ENCODE assay signal across 26 mouse cellular contexts in genomic region chr9:115941171-115941570, GRCm38 (mm10). TPM values are rescaled to one million over a fixed set of nuclear protein-coding genes. Genes with fewer than 3 reads are reported as not detected.
DNase-seq lines count a peak whose midpoint lies in the region; ATAC-seq and TF ChIP-seq lines count a peak whose summit lies in the region.
"Had no signal": no experiment of that assay in that cellular context is flagged by ENCODE, and none has a peak within 500 bp of the region (broad histone marks: within the 10 kb centered on the region; RNA-seq: fewer than 3 reads in every experiment).

No protein-coding gene starts in this region.

- TF ChIP-seq CTCF in lung, embryonic 14.5 days (IDR thresholded peaks at IDR 0.05; ENCODE audit: low read depth): no peak

- intact Hi-C loops in heart, postnatal 10 days (cut with DNase I): no loop called here

- H3K27me3 ChIP-seq in heart, embryonic 12.5 days (replicated peaks): no peaks in the 10 kb centered on the region
- no peaks in the 10 kb centered on the region for H3K27me3 ChIP-seq in lung, embryonic 14.5 days (ENCODE audit: insufficient read depth, low read length)
- H3K27me3 ChIP-seq: embryonic facial prominence, embryonic 12.5 days; embryonic facial prominence, embryonic 15.5 days; heart, embryonic 15.5 days had no signal

- H3K4me3 ChIP-seq in heart, embryonic 12.5 days: no peak overlapping the region
- H3K4me3 ChIP-seq in lung, embryonic 14.5 days (ENCODE audit: low read depth, low read length): no peak overlapping the region
- H3K4me3 ChIP-seq: embryonic facial prominence, embryonic 12.5 days; embryonic facial prominence, embryonic 15.5 days; gastrocnemius, adult 2 months; heart, embryonic 15.5 days; hindbrain, embryonic 10.5 days had no signal

- DNase-seq in heart, postnatal 10 days: peak; percentile 10 to 15
- DNase-seq in lung, embryonic 14.5 days: peak; percentile 15
- DNase-seq in lung, postnatal 4 days: no peak
- DNase-seq in adrenal gland, postnatal 10 days: peak; percentile 43
- DNase-seq in adrenal gland, postnatal 36 days: peak; percentile 59 to 76
- no peak for DNase-seq in gastrocnemius, postnatal 25 days
- no peak for DNase-seq in thymus, postnatal 4 days
- DNase-seq: cerebellum, adult 18-20 months; cerebellum, adult 9-10 months; forebrain, postnatal 0 days; gastrocnemius, adult 2 months; gastrocnemius, postnatal 14 days; kidney, adult 18-20 months had no signal

- no peak overlapping the region for H3K4me2 ChIP-seq in heart, embryonic 12.5 days
- no peak overlapping the region for H3K4me2 ChIP-seq in lung, embryonic 14.5 days
- H3K4me2 ChIP-seq: embryonic facial prominence, embryonic 12.5 days; embryonic facial prominence, embryonic 15.5 days; heart, embryonic 11.5 days; heart, embryonic 15.5 days; hindbrain, embryonic 14.5 days had no signal

- no peak overlapping the region for H3K9ac ChIP-seq in heart, embryonic 12.5 days
- no peak overlapping the region for H3K9ac ChIP-seq in lung, embryonic 14.5 days
- H3K9ac ChIP-seq: embryonic facial prominence, embryonic 12.5 days; embryonic facial prominence, embryonic 15.5 days; forebrain, postnatal 0 days; heart, embryonic 15.5 days; hindbrain, embryonic 14.5 days had no signal

- 57% methylated on average over 8 of the region's 8 CpGs for WGBS in heart, embryonic 12.5 days
- 22% methylated on average over 8 of the region's 8 CpGs for WGBS in lung, embryonic 14.5 days

- no peak for ATAC-seq in heart, embryonic 12.5 days (ENCODE audit: insufficient number of reproducible peaks, low FRiP score)
- ATAC-seq in lung, embryonic 14.5 days (ENCODE audit: insufficient read depth): no peak
- ATAC-seq: CD4-positive, CD25-positive, alpha-beta regulatory T cell, adult 4 months; forebrain, embryonic 14.5 days; forebrain, postnatal 0 days; hindbrain, postnatal 0 days; inflammation-experienced regulatory T-cells, adult 6 months; intestine, embryonic 16.5 days had no signal

- H3K4me1 ChIP-seq in heart, embryonic 12.5 days (replicated peaks): peaks cover 3% of the 10 kb centered on the region; the same call in 1 of the 2 replicates
- no peaks in the 10 kb centered on the region for H3K4me1 ChIP-seq in lung, embryonic 14.5 days (ENCODE audit: insufficient read depth)
- H3K4me1 ChIP-seq: embryonic facial prominence, embryonic 12.5 days; embryonic facial prominence, embryonic 15.5 days had no signal

- no peaks in the 10 kb centered on the region for H3K36me3 ChIP-seq in heart, embryonic 12.5 days
- no peaks in the 10 kb centered on the region for H3K36me3 ChIP-seq in lung, embryonic 14.5 days (ENCODE audit: insufficient read depth)
- H3K36me3 ChIP-seq: embryonic facial prominence, embryonic 12.5 days; embryonic facial prominence, embryonic 15.5 days; heart, embryonic 15.5 days; hindbrain, embryonic 10.5 days had no signal

- 0 out of 2 replicates have a peak, but pooled peaks cover 5% of the 10 kb centered on the region for H3K9me3 ChIP-seq in heart, embryonic 12.5 days (replicated peaks)
- H3K9me3 ChIP-seq in lung, embryonic 14.5 days (ENCODE audit: low read depth, low read length): no peaks in the 10 kb centered on the region
- H3K9me3 ChIP-seq: embryonic facial prominence, embryonic 12.5 days; embryonic facial prominence, embryonic 15.5 days; heart, embryonic 15.5 days; hindbrain, embryonic 10.5 days had no signal

- no peak overlapping the region for H3K27ac ChIP-seq in heart, embryonic 12.5 days (ENCODE audit: poor library complexity, severe bottlenecking)
- H3K27ac ChIP-seq in lung, embryonic 14.5 days (ENCODE audit: low read depth): peak overlapping the region; percentile 24; the same call in 1 of the 2 replicates
- H3K27ac ChIP-seq: embryonic facial prominence, embryonic 12.5 days; embryonic facial prominence, embryonic 15.5 days; gastrocnemius, adult 2 months; heart, embryonic 15.5 days; hindbrain, embryonic 10.5 days; hindbrain, embryonic 14.5 days; hindbrain, postnatal 0 days had no signal

RNA-seq across cellular contexts. Expression of gene Gadl1, which starts 31.9 kb away (rescaled TPM):
- under 1 TPM; 0.12 to 0.67 TPM for total RNA-seq in heart, postnatal 10 days (2021)
- polyA plus RNA-seq in heart, embryonic 12.5 days (2016; fragmentation: Nextera tagmentation; extraction: Ambion mirVana): 0.45 and 0.46 TPM in 2 replicates
- polyA plus RNA-seq in lung, embryonic 14.5 days (2014; fragmentation: Nextera tagmentation; extraction: Ambion mirVana): 0.45 and 0.54 TPM in 2 replicates
- 1 to 10 TPM in 1 of 2 experiments, under 1 TPM in 1; 0.63 to 1.4 TPM for total RNA-seq in adrenal gland, postnatal 10 days (2021)
- under 1 TPM; 0.10 to 0.30 TPM for total RNA-seq in adrenal gland, postnatal 36 days (2021)
- 10 to 100 TPM in 1 of 2 experiments, 1 to 10 TPM in 1; 3.3 to 10.8 TPM for total RNA-seq in gastrocnemius, postnatal 25 days (2021)
- total RNA-seq: hindbrain, postnatal 0 days had no signal
- polyA plus RNA-seq: CD4-positive, CD25-positive, alpha-beta regulatory T cell, adult 4 months; gonadal fat pad, adult 2 months; inflammation-experienced regulatory T-cells, adult 6 months had no signal

Comparison
In these comparisons a context has a peak if more than half of its experiments do, and no peak if none do; other contexts are left out.
1. DNase-seq: peak in heart, postnatal 10 days (2 of 2), lung, embryonic 14.5 days (single experiment), adrenal gland, postnatal 10 days (single experiment) and adrenal gland, postnatal 36 days (2 of 2); none in lung, postnatal 4 days (0 of 2), gastrocnemius, postnatal 25 days (single experiment) and thymus, postnatal 4 days (single experiment).